Mouse (Mus musculus) layer of hippocampus, adult 9-11 months (tissue): ENCODE measurements around the gene Vdr.

ENCODE experiments used
- DNase-seq: peaks from one replicate; pipeline ENCODE4 v3.0.0; 2022

The Vdr gene

GRCm38 (mm10) chr15:97910530-97910929 is at the start of gene Vdr:
Vdr (minus strand) TSS chr15:97910630.
- DNase-seq, result no peak

GRCm38 (mm10) chr15:97956416-97956815 is 46.0 kb upstream of the Vdr start:
- DNase-seq, result no peak

DNA sequence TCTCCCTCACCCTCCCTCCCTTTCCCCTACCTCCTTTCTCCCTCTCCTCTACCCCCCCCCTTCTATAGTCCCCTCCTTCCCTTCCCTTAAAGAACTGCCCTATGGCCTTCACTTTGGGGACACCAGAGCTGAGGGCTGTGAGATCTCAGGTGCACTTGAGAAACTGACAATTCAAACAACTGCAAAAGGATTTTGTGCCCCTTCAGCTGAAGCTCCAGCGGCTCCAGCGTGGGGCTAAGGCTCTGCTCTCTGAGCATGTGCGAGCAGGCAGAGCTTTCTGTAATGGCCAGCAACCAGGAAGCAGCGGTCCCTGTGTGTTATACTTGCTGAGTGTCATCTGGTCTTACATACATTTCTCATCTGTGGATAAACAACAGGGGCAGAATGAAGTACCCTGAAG is 45.3 kb upstream of the Vdr start:
- DNase-seq, result no peak

DNA sequence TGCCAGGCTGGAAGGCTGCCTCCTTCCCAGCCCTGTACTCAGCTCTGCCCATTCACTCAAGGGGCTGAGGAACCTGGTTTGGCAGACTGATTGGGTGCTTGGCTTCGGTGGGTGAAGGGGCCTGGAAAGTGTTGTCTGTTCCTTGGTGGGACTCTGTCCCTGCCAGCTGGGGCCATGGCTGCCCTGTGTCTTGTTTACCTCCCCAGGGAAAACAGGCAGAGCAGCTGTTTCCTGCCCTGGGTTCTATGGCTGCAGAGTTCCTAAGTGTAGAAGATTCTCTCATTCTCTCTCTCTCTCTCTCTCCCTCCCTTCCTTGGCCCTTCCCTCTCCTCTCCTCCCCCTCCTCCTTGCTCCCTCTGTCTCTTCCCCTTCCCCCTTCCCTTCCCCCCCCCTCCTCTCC is 44.9 kb upstream of the Vdr start:
- DNase-seq, result no peak

DNA sequence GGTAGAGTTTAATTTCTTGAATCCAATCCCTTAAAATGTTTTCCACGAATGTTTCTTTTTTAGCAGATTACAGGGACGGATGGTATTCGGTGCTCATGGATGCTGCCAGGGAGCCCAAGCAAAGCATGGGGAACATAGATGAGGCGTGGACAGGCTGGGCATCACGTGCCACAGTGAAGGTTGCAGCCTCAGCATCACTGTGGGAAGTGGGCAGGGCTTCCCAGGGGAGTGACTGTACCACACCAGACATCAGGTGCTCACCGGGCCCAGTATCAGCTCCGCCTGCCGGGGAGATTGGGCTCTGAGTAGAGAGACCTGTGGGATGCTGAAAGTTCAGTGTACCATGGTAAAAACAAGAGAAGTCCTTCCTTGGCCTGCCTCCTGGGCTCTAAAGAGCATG is 44.2 kb upstream of the Vdr start:
- no peak for DNase-seq

DNA sequence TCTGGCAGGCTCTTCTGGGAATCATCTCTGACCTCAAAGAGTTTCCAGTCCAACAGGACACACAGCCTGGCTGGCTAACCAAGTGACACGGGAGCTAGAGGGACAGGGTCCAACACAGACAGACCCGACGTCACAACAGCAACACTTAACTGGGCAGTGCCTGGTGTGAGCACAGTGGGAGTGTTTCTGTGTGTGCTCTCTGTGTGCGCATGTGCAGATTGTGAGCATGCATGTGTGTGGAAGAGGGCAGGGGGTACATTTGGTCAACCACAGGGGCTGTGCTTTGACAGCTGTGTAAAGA is 42.4 kb upstream of the Vdr start:
- DNase-seq, result no peak

- peak; percentile 35 for DNase-seq
Measured at GRCm38 (mm10) chr15:97952137-97952888, 41.9 kb upstream of the Vdr start.

- no peak for DNase-seq
Measured at GRCm38 (mm10) chr15:97950240-97950639, 39.8 kb upstream of the Vdr start.

GRCm38 (mm10) chr15:97949706-97950105 is 39.3 kb upstream of the Vdr start:
- DNase-seq, result no peak

GRCm38 (mm10) chr15:97948720-97949119 is 38.3 kb upstream of the Vdr start:
- DNase-seq, result no peak

DNA sequence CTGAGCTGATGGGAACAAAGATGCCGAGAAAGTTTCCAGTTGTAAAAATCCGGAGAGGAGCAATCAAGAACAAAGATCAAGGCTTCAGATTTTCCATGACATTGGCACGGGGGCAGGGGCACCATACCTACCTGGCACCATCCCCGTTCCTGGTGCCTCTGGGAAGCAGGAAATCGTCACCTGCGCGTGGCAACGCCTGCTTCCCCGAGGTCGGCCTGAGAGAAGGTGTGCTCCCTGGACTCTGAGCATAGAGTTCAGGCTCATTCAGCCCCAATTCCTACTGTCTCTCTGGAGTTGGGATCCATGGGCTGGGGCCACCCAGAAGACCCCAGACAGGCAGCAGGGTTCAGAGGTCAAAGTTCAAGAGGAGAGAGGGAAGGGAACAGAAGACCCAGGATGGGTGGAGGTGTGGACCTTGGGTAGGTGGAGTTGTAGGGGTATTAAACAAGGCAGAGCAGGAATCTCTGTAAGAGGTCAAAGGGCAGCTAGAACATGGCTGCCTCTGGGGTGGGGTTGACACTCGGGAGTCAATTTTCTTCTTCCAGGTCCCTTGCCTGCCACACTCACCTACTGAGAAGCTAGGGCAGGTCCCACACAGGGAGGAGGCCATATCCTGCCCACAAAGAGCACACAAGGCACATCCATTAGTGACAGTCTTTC is 35.4 kb upstream of the Vdr start:
- no peak for DNase-seq

- no peak for DNase-seq
Measured at GRCm38 (mm10) chr15:97944919-97945574, 34.6 kb upstream of the Vdr start.

GRCm38 (mm10) chr15:97943356-97943755 is 32.9 kb upstream of the Vdr start:
- DNase-seq, result no peak

DNA sequence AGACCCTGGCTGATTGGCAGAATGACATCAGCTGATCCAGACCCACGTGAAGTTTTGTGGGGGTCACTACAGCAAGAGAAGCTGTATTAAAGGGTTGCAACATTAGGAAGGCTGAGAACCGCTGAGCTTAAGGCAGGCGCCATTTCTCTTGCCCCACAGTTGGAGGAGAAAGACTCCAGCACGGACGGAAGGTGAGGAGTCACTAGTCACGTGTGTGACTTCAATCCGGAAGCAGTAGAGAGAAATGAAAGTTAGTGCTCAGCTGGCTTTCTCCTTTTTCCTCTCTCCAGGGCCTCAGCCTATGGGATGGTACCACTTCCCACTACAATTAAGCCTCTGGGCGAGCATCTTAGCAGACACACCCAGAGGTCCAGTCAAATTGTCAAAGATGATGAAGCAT is 32.1 kb upstream of the Vdr start:
- no peak for DNase-seq

- no peak for DNase-seq
Measured at GRCm38 (mm10) chr15:97941306-97941705, 30.9 kb upstream of the Vdr start.

- no peak for DNase-seq
Measured at GRCm38 (mm10) chr15:97940088-97940487, 29.7 kb upstream of the Vdr start.

- DNase-seq, result peak; percentile 21
Measured at GRCm38 (mm10) chr15:97938580-97938979, 28.1 kb upstream of the Vdr start.

- DNase-seq, result peak; percentile 38
Measured at GRCm38 (mm10) chr15:97932441-97932840, 22.0 kb upstream of the Vdr start.

DNA sequence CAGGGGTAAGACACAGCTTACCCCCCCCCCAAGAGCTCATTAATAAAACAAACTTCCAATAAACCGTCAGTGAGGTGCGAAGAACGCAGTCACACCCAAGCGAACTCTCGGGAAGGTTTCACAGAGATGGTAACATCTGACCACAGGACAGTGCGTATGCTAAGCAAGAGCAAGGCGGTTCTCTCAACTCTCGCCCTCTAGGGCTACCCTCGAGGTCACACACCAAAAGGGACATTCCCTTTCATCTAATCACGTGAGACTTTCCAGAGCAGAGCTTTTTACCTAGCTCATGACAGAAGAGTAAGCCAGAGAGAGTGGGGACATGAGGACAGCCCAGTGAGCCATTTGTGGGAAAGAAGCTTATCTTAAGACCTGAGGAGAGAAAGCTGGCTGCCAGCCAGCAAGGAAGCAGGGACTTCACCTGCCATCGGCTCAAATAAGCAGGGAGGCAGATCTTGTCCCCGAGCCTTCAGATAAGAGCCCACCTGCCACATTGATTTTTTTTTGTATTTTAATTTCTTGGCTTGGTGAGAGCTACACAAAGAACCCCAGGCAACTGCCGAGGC is 18.9 kb upstream of the Vdr start:
- DNase-seq, result no peak

DNA sequence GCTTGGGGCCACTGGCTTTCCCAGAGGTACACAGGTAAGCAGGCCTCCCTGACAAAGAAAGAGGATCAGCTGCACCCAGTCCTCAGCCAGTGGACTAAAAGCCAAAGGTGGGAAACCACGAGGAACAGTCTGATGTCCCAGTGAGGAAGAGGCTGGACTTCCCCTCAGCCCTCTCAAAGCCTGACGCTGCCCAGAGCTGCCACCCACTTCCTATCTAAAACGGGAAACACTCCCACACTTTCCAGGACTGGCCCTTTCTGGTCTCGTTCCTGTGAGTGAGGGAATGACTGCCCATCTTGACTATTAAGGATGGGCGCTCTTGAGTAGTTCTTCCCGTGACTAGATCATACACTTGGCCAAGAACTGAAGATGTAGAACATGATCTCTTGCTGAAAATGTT is 17.4 kb upstream of the Vdr start:
- DNase-seq, result no peak

DNA sequence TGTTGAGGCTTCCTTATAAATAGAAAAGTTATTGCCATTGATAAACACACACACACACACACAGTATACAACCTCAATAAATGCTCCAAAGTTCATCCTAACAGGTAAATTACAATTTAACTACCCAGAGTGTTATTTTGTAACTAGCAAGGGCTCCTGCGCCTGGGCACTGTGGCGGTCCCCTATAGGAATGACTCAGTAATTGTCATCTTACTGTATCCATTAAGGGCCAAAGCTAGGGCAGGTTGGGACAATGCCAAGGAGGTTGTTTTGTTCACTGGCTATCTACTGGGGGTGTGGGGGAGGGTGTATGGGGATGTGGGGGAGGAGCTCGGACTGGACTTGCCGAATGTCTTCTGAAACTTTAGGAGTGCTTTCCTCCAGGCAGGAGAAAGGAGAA is 16.6 kb upstream of the Vdr start:
- DNase-seq, result no peak

- DNase-seq, result no peak
Measured at GRCm38 (mm10) chr15:97922421-97922820, 12.0 kb upstream of the Vdr start.

- no peak for DNase-seq
Measured at GRCm38 (mm10) chr15:97921796-97922195, 11.4 kb upstream of the Vdr start.

- no peak for DNase-seq
Measured at GRCm38 (mm10) chr15:97920306-97920705, 9.9 kb upstream of the Vdr start.
